Mouse (Mus musculus) stomach, postnatal 0 days (tissue): ENCODE measurements around the gene Slc22a23. TPM values are rescaled to one million over a fixed set of nuclear protein-coding genes. Genes with fewer than 3 reads are reported as not detected.

ENCODE experiments used
- ATAC-seq: fragments of 200-750 bp; cut with Nextera tagmentation; 2 replicates; pipeline ENCODE4 v1.8.0; 2017; ENCODE audit not compliant: low FRiP score, low TSS enrichment
- DNase-seq: peaks from one replicate; pipeline ENCODE4 v3.0.0-alpha.2; 2016; ENCODE audit warnings: low spot score
- H3K27ac ChIP-seq: fragments of 300-500 bp; sonication (generic); replicated peaks from 2 replicates; pipeline ENCODE4 v1.5.1; 2014; ENCODE audit warnings: mild to moderate bottlenecking, control low read depth
- H3K27me3 ChIP-seq: fragments of 300-500 bp; sonication (generic); 2 replicates; pipeline ENCODE4 v1.6.1; 2014; ENCODE audit warnings: low read length; ENCODE audit not compliant: control insufficient read depth, insufficient read depth
- H3K36me3 ChIP-seq: fragments of 300-500 bp; sonication (generic); 2 replicates; pipeline ENCODE4 v1.6.1; 2014; ENCODE audit warnings: low read length, mixed read lengths; ENCODE audit not compliant: control insufficient read depth, insufficient read depth
- H3K4me1 ChIP-seq: fragments of 300-500 bp; sonication (generic); replicated peaks from 2 replicates; pipeline ENCODE4 v1.6.1; 2014; ENCODE audit warnings: antibody characterized with exemption; ENCODE audit not compliant: control insufficient read depth, insufficient read depth
- H3K4me2 ChIP-seq: fragments of 300-500 bp; sonication (generic); replicated peaks from 2 replicates; pipeline ENCODE4 v1.6.1; 2014; ENCODE audit warnings: low read depth, mild to moderate bottlenecking, control low read depth, moderate library complexity
- H3K4me3 ChIP-seq: fragments of 300-500 bp; sonication (generic); 2 replicates; pipeline ENCODE4 v1.5.1; 2014; ENCODE audit warnings: low read depth, low read length, control low read depth
- H3K9ac ChIP-seq: fragments of 300-500 bp; sonication (generic); 2 replicates; pipeline ENCODE4 v1.6.1; 2014; ENCODE audit warnings: mild to moderate bottlenecking, low read length, control low read depth, mixed read lengths
- H3K9me3 ChIP-seq: fragments of 300-500 bp; sonication (generic); 2 replicates; pipeline ENCODE4 v1.6.1; 2016; ENCODE audit warnings: low read length; ENCODE audit not compliant: control insufficient read depth
- CTCF ChIP-seq: IDR thresholded peaks from 2 replicates; pipeline ENCODE4 v1.5.1; 2016; ENCODE audit warnings: antibody characterized with exemption, low read depth, mild to moderate bottlenecking, moderate library complexity
- EP300 ChIP-seq: optimal IDR thresholded peaks from 2 replicates; pipeline ENCODE3; 2016; ENCODE audit warnings: antibody characterized with exemption
- WGBS: fragments of 180-500 bp; shearing (Covaris S2); extraction: QIAGEN DNeasy Blood & Tissue Kit; methylation state at CpG from one replicate; pipeline ENCODE4 v1.1.7; 2014; 5-methylcytosine and 5-hydroxymethylcytosine counted together
- polyA plus RNA-seq: library from polyadenylated mRNA; unstranded; fragments of >200 nt; fragmentation: Nextera tagmentation; extraction: Ambion mirVana; gene quantifications from 2 replicates; pipeline ENCODE4 v1.2.1, GENCODE M21; 2015

Slc22a23 gene
- polyA plus RNA-seq, 1 experiment from 2014 or later = 6.9 TPM

- peak overlapping the region; percentile 24; the same call in 1 of the 2 replicates for H3K4me3 ChIP-seq
- TF ChIP-seq EP300 (no peak), CTCF (peak; percentile 83)
- DNase-seq (peak; percentile 67), ATAC-seq (no peak)
- H3K4me1 ChIP-seq = no peaks in the 10 kb centered on the region
- 20% methylated on average over 3 of the region's 3 CpGs for WGBS
- no peaks in the 10 kb centered on the region for H3K36me3 ChIP-seq
- H3K27me3 ChIP-seq = no peaks in the 10 kb centered on the region
- H3K27ac ChIP-seq = peak overlapping the region; percentile 53; the same call in 1 of the 2 replicates
- H3K9ac ChIP-seq = no peak overlapping the region
- no peaks in the 10 kb centered on the region for H3K9me3 ChIP-seq
- peak overlapping the region; percentile 45 for H3K4me2 ChIP-seq
Observed at GRCm38 (mm10) chr13:34154931-34155272, 190.1 kb downstream of the Slc22a23 start.

- H3K4me2 ChIP-seq = peak overlapping the region; percentile 45
- DNase-seq (peak; percentile 87), ATAC-seq (peak; percentile 69)
- H3K9me3 ChIP-seq = no peaks in the 10 kb centered on the region
- no peaks in the 10 kb centered on the region for H3K36me3 ChIP-seq
- peak overlapping the region; percentile 24 for H3K4me3 ChIP-seq
- 36% methylated on average over 13 of the region's 13 CpGs for WGBS
- peaks cover 1% of the 10 kb centered on the region; the same call in 1 of the 2 replicates for H3K4me1 ChIP-seq
- peak overlapping the region; percentile 53; the same call in 1 of the 2 replicates for H3K27ac ChIP-seq
- 0 out of 2 replicates have a peak overlapping the region, but pooled peaks have one; percentile 19 for H3K9ac ChIP-seq
- TF ChIP-seq CTCF = peak; percentile 82
- no peak for TF ChIP-seq EP300
- H3K27me3 ChIP-seq = no peaks in the 10 kb centered on the region
Observed at GRCm38 (mm10) chr13:34154217-34154930, 190.6 kb downstream of the Slc22a23 start.

- Histone ChIP-seq H3K27me3 (no peaks in the 10 kb centered on the region), H3K27ac (peak overlapping the region; percentile 30), H3K36me3 (no peaks in the 10 kb centered on the region), H3K4me1 (peaks cover 2% of the 10 kb centered on the region; the same call in 1 of the 2 replicates), H3K4me3 (no peak overlapping the region), H3K9me3 (no peaks in the 10 kb centered on the region), H3K4me2 (no peak overlapping the region), H3K9ac (no peak overlapping the region)
- no peak for DNase-seq
- TF ChIP-seq EP300 = no peak
- no peak for TF ChIP-seq CTCF
- ATAC-seq = peak; percentile 37; the same call in 1 of the 2 replicates
- 71% methylated on average over 4 of the region's 5 CpGs for WGBS
Observed at GRCm38 (mm10) chr13:34153254-34154011, 191.5 kb downstream of the Slc22a23 start.

GRCm38 (mm10) chr13:34152695-34153094, 192.3 kb downstream of the Slc22a23 start:
- H3K36me3 ChIP-seq = no peaks in the 10 kb centered on the region

GRCm38 (mm10) chr13:34151425-34151824, 193.6 kb downstream of the Slc22a23 start:
- no peaks in the 10 kb centered on the region for H3K36me3 ChIP-seq
- DNase-seq (no peak), ATAC-seq (no peak)
- TF ChIP-seq CTCF (no peak), EP300 (no peak)
- H3K27ac ChIP-seq = no peak overlapping the region
- H3K4me3 ChIP-seq = no peak overlapping the region
- peaks cover 2% of the 10 kb centered on the region; the same call in 1 of the 2 replicates for H3K4me1 ChIP-seq
- no peaks in the 10 kb centered on the region for H3K27me3 ChIP-seq
- H3K9me3 ChIP-seq = no peaks in the 10 kb centered on the region
- no peak overlapping the region for H3K4me2 ChIP-seq
- H3K9ac ChIP-seq = no peak overlapping the region
- 77% methylated on average over 1 of the region's 1 CpGs for WGBS

More at GRCm38 (mm10) chr13:34152695-34153094, 192.3 kb downstream of the Slc22a23 start:
- no peak for DNase-seq
- H3K4me3 ChIP-seq = no peak overlapping the region
- no peak for TF ChIP-seq EP300
- no peak for TF ChIP-seq CTCF
- ATAC-seq = no peak
- H3K9me3 ChIP-seq = no peaks in the 10 kb centered on the region
- H3K4me1 ChIP-seq = peaks cover 2% of the 10 kb centered on the region; the same call in 1 of the 2 replicates
- no peak overlapping the region for H3K27ac ChIP-seq
- H3K9ac ChIP-seq = no peak overlapping the region
- no peaks in the 10 kb centered on the region for H3K27me3 ChIP-seq
- H3K4me2 ChIP-seq = no peak overlapping the region
- WGBS = 44% methylated on average over 7 of the region's 7 CpGs
